Mouse (Mus musculus) liver, adult 2 months (tissue): ENCODE measurements around the gene Stox1. TPM values are rescaled to one million over a fixed set of nuclear protein-coding genes. Genes with fewer than 3 reads are reported as not detected.

ENCODE experiments used
- DNase-seq: peaks from one replicate; pipeline ENCODE4 v3.0.0-alpha.2; 2011; ENCODE audit warnings: low read depth, low spot score; ENCODE audit errors: extremely low read depth
- H3K27ac ChIP-seq: fragments of 200-500 bp; replicated peaks from 2 replicates; pipeline ENCODE4 v1.5.1; 2012; ENCODE audit warnings: low read depth, mild to moderate bottlenecking, control low read depth, inconsistent platforms, low read length; ENCODE audit not compliant: insufficient read depth
- H3K27me3 ChIP-seq: fragments of 200-500 bp; 2 replicates; pipeline ENCODE4 v1.6.1; 2012; ENCODE audit warnings: mild to moderate bottlenecking, moderate library complexity, low read length, inconsistent platforms; ENCODE audit not compliant: control insufficient read depth, insufficient read depth
- H3K36me3 ChIP-seq: fragments of 200-500 bp; 2 replicates; pipeline ENCODE4 v1.6.1; 2012; ENCODE audit warnings: low read length, inconsistent platforms; ENCODE audit not compliant: control insufficient read depth, insufficient read depth
- H3K4me1 ChIP-seq: fragments of 200-500 bp; 2 replicates; pipeline ENCODE4 v1.6.1; 2011; ENCODE audit warnings: low read length; ENCODE audit not compliant: control insufficient read depth, insufficient read depth
- H3K4me3 ChIP-seq: fragments of 200-500 bp; 2 replicates; pipeline ENCODE4 v1.5.1; 2011; ENCODE audit warnings: low read depth, mild to moderate bottlenecking, control low read depth, low read length, moderate library complexity; ENCODE audit not compliant: insufficient read depth
- H3K79me2 ChIP-seq: fragments of 200-500 bp; 2 replicates; pipeline ENCODE4 v1.6.1; 2012; ENCODE audit warnings: inconsistent platforms, mild to moderate bottlenecking, low read length, moderate library complexity; ENCODE audit not compliant: control insufficient read depth, insufficient read depth
- H3K9ac ChIP-seq: fragments of 200-500 bp; 2 replicates; pipeline ENCODE4 v1.6.1; 2012; ENCODE audit warnings: low read depth, mild to moderate bottlenecking, control low read depth, inconsistent platforms, low read length
- CTCF ChIP-seq: fragments of 200-500 bp; IDR thresholded peaks from 2 replicates; pipeline ENCODE4 v1.5.1; 2011; ENCODE audit warnings: low read depth, low read length, control low read depth
- POLR2A ChIP-seq: fragments of 200-500 bp; IDR thresholded peaks from 2 replicates; pipeline ENCODE4 v1.6.1; 2011; ENCODE audit warnings: low read length, control low read depth; ENCODE audit not compliant: insufficient read depth; ENCODE audit errors: extremely low read depth
- WGBS: fragments of 180-500 bp; shearing (Covaris S2); methylation state at CpG from one replicate; pipeline ENCODE4 v1.1.7; 2018; 5-methylcytosine and 5-hydroxymethylcytosine counted together
- polyA plus RNA-seq: library from polyadenylated mRNA; depleted of rRNA; stranded (reverse); fragments of >200 nt; gene quantifications from 2 replicates; pipeline ENCODE4 v1.2.3, GENCODE M21; 2012; rRNA removed
- total RNA-seq: library from RNA; depleted of rRNA; stranded (reverse); fragments of >200 nt; gene quantifications from 2 replicates; pipeline ENCODE4 v1.2.3, GENCODE M21; 2014; rRNA removed

Gene Stox1
- 0.18 and 0.20 TPM in 2 replicates for total RNA-seq
- 0.04 and 0.06 TPM in 2 replicates for polyA plus RNA-seq

GRCm38 (mm10) chr10:62725771-62726687 lies at the start of gene Stox1:
Stox1 (minus strand) TSS chr10:62726128.
- no peak within 1 kb of the TSS for H3K27ac ChIP-seq
- no peaks in the 10 kb centered on the region for H3K36me3 ChIP-seq
- no peak for TF ChIP-seq POLR2A
- peak; percentile 50; the same call in 1 of the 2 replicates for TF ChIP-seq CTCF
- 3% methylated on average over 83 of the region's 85 CpGs for WGBS
- no peaks in the 10 kb centered on the region for H3K4me1 ChIP-seq
- DNase-seq: no peak
- H3K9ac ChIP-seq: peak within 1 kb of the TSS; percentile 63
- no peaks in the 10 kb centered on the region for H3K79me2 ChIP-seq
- H3K4me3 ChIP-seq: peak within 1 kb of the TSS; percentile 77
- H3K27me3 ChIP-seq: peaks cover 2% of the 10 kb centered on the region; the same call in 1 of the 2 replicates

- Histone ChIP-seq H3K27me3 (no peaks in the 10 kb centered on the region), H3K4me1 (no peaks in the 10 kb centered on the region), H3K9ac (no peak overlapping the region), H3K27ac (no peak overlapping the region), H3K36me3 (peaks cover 74% of the 10 kb centered on the region), H3K79me2 (no peaks in the 10 kb centered on the region), H3K4me3 (no peak overlapping the region)
- no peak for TF ChIP-seq CTCF
- TF ChIP-seq POLR2A: no peak
- 77% methylated on average over 6 of the region's 6 CpGs for WGBS
- DNase-seq: no peak
These were observed 24.9 kb upstream of the Stox1 start for GRCm38 (mm10) chr10:62750781-62751180.

GRCm38 (mm10) chr10:62739961-62740737 lies 14.2 kb upstream of the Stox1 start:
- Histone ChIP-seq H3K27me3 (no peaks in the 10 kb centered on the region), H3K9ac (no peak overlapping the region), H3K79me2 (no peaks in the 10 kb centered on the region), H3K36me3 (peaks cover 33% of the 10 kb centered on the region), H3K4me3 (no peak overlapping the region), H3K27ac (no peak overlapping the region), H3K4me1 (no peaks in the 10 kb centered on the region)
- 81% methylated on average over 4 of the region's 4 CpGs for WGBS
- DNase-seq: peak; percentile 5
- TF ChIP-seq POLR2A (no peak), CTCF (no peak)

- no peaks in the 10 kb centered on the region for H3K4me1 ChIP-seq
- H3K27ac ChIP-seq: no peak overlapping the region
- DNase-seq: no peak
- WGBS: 53% methylated on average over 4 of the region's 4 CpGs
- H3K4me3 ChIP-seq: no peak overlapping the region
- no peaks in the 10 kb centered on the region for H3K27me3 ChIP-seq
- TF ChIP-seq POLR2A (no peak), CTCF (no peak)
- H3K79me2 ChIP-seq: no peaks in the 10 kb centered on the region
- no peak overlapping the region for H3K9ac ChIP-seq
- peaks cover 13% of the 10 kb centered on the region for H3K36me3 ChIP-seq
These were observed 11.2 kb upstream of the Stox1 start for GRCm38 (mm10) chr10:62736965-62737688.

GRCm38 (mm10) chr10:62730826-62731225 lies 4.9 kb upstream of the Stox1 start:
- 81% methylated on average over 10 of the region's 10 CpGs for WGBS

More at GRCm38 (mm10) chr10:62730826-62731225, 4.9 kb upstream of the Stox1 start:
- H3K27me3 ChIP-seq: no peaks in the 10 kb centered on the region
- no peak for DNase-seq
- no peaks in the 10 kb centered on the region for H3K36me3 ChIP-seq
- no peak overlapping the region for H3K27ac ChIP-seq
- no peak overlapping the region for H3K9ac ChIP-seq
- no peak overlapping the region for H3K4me3 ChIP-seq
- no peak for TF ChIP-seq POLR2A
- no peak for TF ChIP-seq CTCF
- H3K79me2 ChIP-seq: no peaks in the 10 kb centered on the region
- no peaks in the 10 kb centered on the region for H3K4me1 ChIP-seq
